Mouse (Mus musculus): ENCODE results near the gene Vwa5b1. TPM values are rescaled to one million over a fixed set of nuclear protein-coding genes. Genes with fewer than 3 reads are reported as not detected.

The Vwa5b1 gene
- polyA plus RNA-seq, 1 experiment from 2014 or later = 0.08 TPM

DNA sequence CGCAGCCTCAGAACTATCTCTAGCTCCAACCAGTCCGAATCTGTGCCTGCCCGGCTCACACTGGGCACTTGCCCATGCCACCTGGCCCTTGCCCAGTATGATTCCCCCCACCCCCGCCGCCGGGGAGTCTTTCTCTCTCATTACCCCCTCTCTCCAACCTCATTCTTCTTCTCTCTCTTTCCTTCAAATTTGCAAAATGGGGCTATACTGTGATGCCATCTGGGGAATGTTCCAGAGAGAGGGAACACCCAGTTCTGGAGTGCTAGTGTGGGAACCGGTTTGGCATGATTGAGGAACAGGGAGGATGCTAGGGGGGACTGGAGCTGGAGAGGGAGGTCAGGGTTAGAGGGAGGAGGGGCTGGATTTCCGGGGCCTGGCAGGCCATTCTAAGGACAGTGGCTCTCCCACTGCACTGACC, 82.2 kb downstream of the Vwa5b1 start:
- 0 out of 2 replicates have a peak, but pooled peaks cover 5% of the 10 kb centered on the region for H3K27me3 ChIP-seq (replicated peaks; ENCODE audit: insufficient read depth, low read length)
- TF ChIP-seq CTCF (IDR thresholded peaks at IDR 0.05) (no peak), EP300 (IDR thresholded peaks at IDR 0.05) (peak; percentile 35; the same call in 1 of the 2 replicates)

DNA sequence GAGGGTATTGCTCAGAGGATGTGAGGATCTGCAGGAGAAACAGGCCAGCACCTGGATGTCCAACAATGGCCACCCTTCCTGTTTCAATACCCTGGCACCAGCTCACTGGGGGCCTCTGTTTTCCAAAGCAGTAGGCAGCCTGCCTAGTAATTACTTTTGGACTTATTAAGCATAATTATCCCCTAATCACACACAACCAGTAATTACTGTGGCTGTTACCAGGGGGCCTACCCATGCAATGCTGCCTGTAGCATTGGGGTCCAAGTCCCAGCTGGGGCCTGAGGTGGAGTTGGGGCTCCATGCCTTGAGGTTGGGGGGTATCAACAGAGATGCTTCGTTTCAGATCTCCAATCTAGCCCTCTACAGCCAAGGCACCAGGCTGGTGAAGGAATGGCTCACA, 82.6 kb downstream of the Vwa5b1 start:
- 32% methylated on average over 1 of the region's 1 CpGs for WGBS
- H3K9ac ChIP-seq (replicated peaks; ENCODE audit: low read depth) = no peak overlapping the region
- H3K27ac ChIP-seq (ENCODE audit: low read length) = no peak overlapping the region
- no peak for TF ChIP-seq CTCF (IDR thresholded peaks at IDR 0.05)
- TF ChIP-seq EP300 (IDR thresholded peaks at IDR 0.05) = no peak
- H3K27me3 ChIP-seq (replicated peaks; ENCODE audit: insufficient read depth, low read length) = 0 out of 2 replicates have a peak, but pooled peaks cover 5% of the 10 kb centered on the region
- no peaks in the 10 kb centered on the region for H3K4me1 ChIP-seq (ENCODE audit: insufficient read depth, low read depth, low read length)
- no peaks in the 10 kb centered on the region for H3K9me3 ChIP-seq (ENCODE audit: low read length)
- DNase-seq (ENCODE audit: low spot score) (no peak), ATAC-seq (no peak)
- no peak overlapping the region for H3K4me3 ChIP-seq (ENCODE audit: low read depth, low read length)
- H3K4me2 ChIP-seq (replicated peaks; ENCODE audit: low read depth, low read length) = no peak overlapping the region
- H3K36me3 ChIP-seq (ENCODE audit: insufficient read depth, low read length) = no peaks in the 10 kb centered on the region

More for the DNA sequence above, 82.2 kb downstream of the Vwa5b1 start:
- whole genome bisulfite sequencing = 51% methylated on average over 8 of the region's 8 CpGs
- H3K36me3 ChIP-seq (ENCODE audit: insufficient read depth, low read length) = no peaks in the 10 kb centered on the region
- H3K4me3 ChIP-seq (ENCODE audit: low read depth, low read length) = no peak overlapping the region
- no peak overlapping the region for H3K4me2 ChIP-seq (replicated peaks; ENCODE audit: low read depth, low read length)
- no peak overlapping the region for H3K27ac ChIP-seq (ENCODE audit: low read length)
- peak; percentile 69 for DNase-seq (ENCODE audit: low spot score)
- peak; percentile 70 for ATAC-seq
- H3K9ac ChIP-seq (replicated peaks; ENCODE audit: low read depth) = no peak overlapping the region
- no peaks in the 10 kb centered on the region for H3K4me1 ChIP-seq (ENCODE audit: insufficient read depth, low read depth, low read length)
- no peaks in the 10 kb centered on the region for H3K9me3 ChIP-seq (ENCODE audit: low read length)

DNA sequence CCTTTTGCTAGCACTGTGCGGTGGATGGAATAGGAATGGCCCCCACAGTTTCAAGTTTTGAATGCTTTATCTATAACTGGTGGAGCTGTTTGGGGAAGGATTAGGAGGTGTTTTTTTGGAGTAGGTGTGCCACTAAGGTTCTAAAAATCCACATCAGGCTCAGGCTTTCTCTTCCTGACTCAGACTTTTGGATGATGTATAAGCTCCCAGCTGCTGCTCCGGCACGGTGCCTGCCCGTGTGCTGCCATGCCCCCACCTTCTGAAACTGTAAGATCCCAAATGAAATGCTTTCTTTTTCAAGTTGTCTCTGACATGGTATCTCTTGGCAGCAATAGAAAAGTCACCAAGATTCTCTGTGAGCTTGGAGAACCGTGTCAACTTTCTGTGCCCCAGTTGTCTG, 84.1 kb downstream of the Vwa5b1 start:
- WGBS = 89% methylated on average over 5 of the region's 5 CpGs
- H3K4me3 ChIP-seq (ENCODE audit: low read depth, low read length) = no peak overlapping the region
- no peak overlapping the region for H3K27ac ChIP-seq (ENCODE audit: low read length)
- H3K9ac ChIP-seq (replicated peaks; ENCODE audit: low read depth) = no peak overlapping the region
- no peak overlapping the region for H3K4me2 ChIP-seq (replicated peaks; ENCODE audit: low read depth, low read length)
- H3K9me3 ChIP-seq (ENCODE audit: low read length) = no peaks in the 10 kb centered on the region
- ATAC-seq (no peak), DNase-seq (ENCODE audit: low spot score) (no peak)
- 0 out of 2 replicates have a peak, but pooled peaks cover 5% of the 10 kb centered on the region for H3K27me3 ChIP-seq (replicated peaks; ENCODE audit: insufficient read depth, low read length)
- TF ChIP-seq CTCF (IDR thresholded peaks at IDR 0.05) = no peak
- no peak for TF ChIP-seq EP300 (IDR thresholded peaks at IDR 0.05)
- H3K36me3 ChIP-seq (ENCODE audit: insufficient read depth, low read length) = no peaks in the 10 kb centered on the region
- no peaks in the 10 kb centered on the region for H3K4me1 ChIP-seq (ENCODE audit: insufficient read depth, low read depth, low read length)

DNA sequence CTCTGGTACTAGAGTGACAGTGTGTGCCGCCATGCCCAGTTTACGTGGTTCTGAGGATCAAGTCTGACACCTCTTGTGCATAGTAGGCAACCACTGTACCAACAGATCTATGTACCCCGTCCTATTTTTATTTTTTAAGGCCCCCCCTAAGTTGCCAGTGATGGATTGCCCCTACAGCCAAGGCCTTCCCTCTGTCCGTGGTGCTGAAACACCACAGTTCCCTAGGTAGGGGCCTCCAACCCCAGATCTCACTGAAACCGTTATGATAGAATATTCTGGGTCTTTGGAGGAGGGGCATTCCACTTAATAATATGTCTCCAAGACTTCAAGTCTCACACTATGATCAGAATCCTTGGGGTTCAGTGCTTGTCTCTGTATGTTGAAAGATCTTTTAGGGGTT, 85.1 kb downstream of the Vwa5b1 start:
- H3K4me1 ChIP-seq (ENCODE audit: insufficient read depth, low read depth, low read length) = no peaks in the 10 kb centered on the region
- no peak overlapping the region for H3K27ac ChIP-seq (ENCODE audit: low read length)
- no peaks in the 10 kb centered on the region for H3K9me3 ChIP-seq (ENCODE audit: low read length)
- WGBS = 49% methylated on average over 5 of the region's 5 CpGs
- TF ChIP-seq CTCF (IDR thresholded peaks at IDR 0.05) (no peak), EP300 (IDR thresholded peaks at IDR 0.05) (no peak)
- H3K4me3 ChIP-seq (ENCODE audit: low read depth, low read length) = no peak overlapping the region
- H3K27me3 ChIP-seq (replicated peaks; ENCODE audit: insufficient read depth, low read length) = 0 out of 2 replicates have a peak, but pooled peaks cover 5% of the 10 kb centered on the region
- H3K9ac ChIP-seq (replicated peaks; ENCODE audit: low read depth) = no peak overlapping the region
- H3K36me3 ChIP-seq (ENCODE audit: insufficient read depth, low read length) = no peaks in the 10 kb centered on the region
- DNase-seq (ENCODE audit: low spot score) (no peak), ATAC-seq (no peak)
- no peak overlapping the region for H3K4me2 ChIP-seq (replicated peaks; ENCODE audit: low read depth, low read length)

DNA sequence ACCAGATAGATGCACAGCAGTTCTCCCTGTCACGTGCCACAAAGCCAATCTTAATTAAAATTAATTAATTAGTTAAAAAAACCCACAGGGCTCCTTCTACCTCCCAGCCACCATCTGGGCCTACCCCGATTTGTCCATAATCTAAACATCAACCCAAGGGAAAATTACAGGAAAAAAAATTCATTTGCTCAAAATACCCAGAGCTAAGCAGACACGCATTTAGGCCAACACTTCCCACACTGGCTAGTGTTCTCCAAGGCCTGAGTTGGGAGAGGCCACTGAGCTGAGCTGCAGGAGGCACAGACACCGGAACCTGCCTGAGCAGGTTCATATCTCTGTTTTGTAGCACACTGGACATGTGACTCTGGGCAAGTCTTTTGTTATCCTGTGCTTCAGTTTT, 86.7 kb downstream of the Vwa5b1 start:
- H3K4me3 ChIP-seq (ENCODE audit: low read depth, low read length) = no peak overlapping the region
- no peak overlapping the region for H3K9ac ChIP-seq (replicated peaks; ENCODE audit: low read depth)
- WGBS = 81% methylated on average over 4 of the region's 4 CpGs
- H3K27me3 ChIP-seq (replicated peaks; ENCODE audit: insufficient read depth, low read length) = 0 out of 2 replicates have a peak, but pooled peaks cover 3% of the 10 kb centered on the region
- H3K36me3 ChIP-seq (ENCODE audit: insufficient read depth, low read length) = no peaks in the 10 kb centered on the region
- H3K9me3 ChIP-seq (ENCODE audit: low read length) = no peaks in the 10 kb centered on the region
- no peak overlapping the region for H3K27ac ChIP-seq (ENCODE audit: low read length)
- TF ChIP-seq CTCF (IDR thresholded peaks at IDR 0.05) (no peak), EP300 (IDR thresholded peaks at IDR 0.05) (no peak)
- DNase-seq (ENCODE audit: low spot score) (no peak), ATAC-seq (no peak)
- H3K4me2 ChIP-seq (replicated peaks; ENCODE audit: low read depth, low read length) = no peak overlapping the region
- H3K4me1 ChIP-seq (ENCODE audit: insufficient read depth, low read depth, low read length) = no peaks in the 10 kb centered on the region

DNA sequence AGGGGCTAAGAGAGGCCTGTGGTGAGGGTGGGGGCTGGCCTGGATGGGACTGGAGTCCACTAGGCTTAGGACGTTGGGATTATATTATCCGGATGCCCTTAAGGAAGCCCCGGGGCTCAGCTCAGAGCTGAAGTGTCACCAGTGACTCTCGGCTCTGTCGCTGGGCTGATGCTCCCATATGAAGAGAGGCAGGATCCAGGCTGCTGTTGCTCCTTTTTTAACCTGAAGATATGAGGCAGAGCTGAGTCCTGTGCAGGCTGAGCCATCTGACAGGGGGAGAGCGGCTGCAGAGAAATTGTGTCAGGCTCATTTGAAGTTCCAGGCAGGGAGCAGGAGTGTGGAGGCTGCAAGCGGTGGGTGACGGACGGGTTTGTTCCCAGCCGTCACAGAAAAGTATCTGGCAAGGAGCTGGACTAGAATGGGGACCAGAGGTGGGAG, 87.5 kb downstream of the Vwa5b1 start:
- no peak overlapping the region for H3K4me2 ChIP-seq (replicated peaks; ENCODE audit: low read depth, low read length)
- no peak overlapping the region for H3K9ac ChIP-seq (replicated peaks; ENCODE audit: low read depth)
- no peaks in the 10 kb centered on the region for H3K36me3 ChIP-seq (ENCODE audit: insufficient read depth, low read length)
- no peaks in the 10 kb centered on the region for H3K4me1 ChIP-seq (ENCODE audit: insufficient read depth, low read depth, low read length)
- ATAC-seq = no peak
- H3K9me3 ChIP-seq (ENCODE audit: low read length) = no peaks in the 10 kb centered on the region
- no peak overlapping the region for H3K27ac ChIP-seq (ENCODE audit: low read length)
- WGBS = 10% methylated on average over 10 of the region's 10 CpGs
- 0 out of 2 replicates have a peak, but pooled peaks cover 3% of the 10 kb centered on the region for H3K27me3 ChIP-seq (replicated peaks; ENCODE audit: insufficient read depth, low read length)
- no peak for TF ChIP-seq CTCF (IDR thresholded peaks at IDR 0.05)
- TF ChIP-seq EP300 (IDR thresholded peaks at IDR 0.05) = no peak
- no peak for DNase-seq (ENCODE audit: low spot score)
- H3K4me3 ChIP-seq (ENCODE audit: low read depth, low read length) = no peak overlapping the region

DNA sequence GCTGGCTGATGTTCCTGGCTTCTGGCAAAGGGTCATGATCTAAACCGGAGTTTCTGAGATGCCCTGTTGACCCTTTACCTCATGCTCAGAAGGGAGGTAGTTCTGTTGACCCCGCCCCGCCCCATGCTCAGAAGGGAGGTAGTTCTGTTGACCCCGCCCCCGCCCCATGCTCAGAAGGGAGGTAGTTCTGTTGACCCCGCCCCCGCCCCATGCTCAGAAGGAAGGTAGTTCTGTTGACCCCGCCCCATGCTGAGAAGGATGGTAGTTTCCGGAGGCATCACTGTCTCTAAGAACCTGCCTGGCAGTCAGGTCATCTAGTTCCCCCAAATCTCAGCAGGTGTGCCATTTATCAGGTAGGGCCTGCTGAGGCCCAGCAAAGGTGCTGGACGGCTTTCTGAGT, 88.1 kb downstream of the Vwa5b1 start:
- no peak overlapping the region for H3K4me2 ChIP-seq (replicated peaks; ENCODE audit: low read depth, low read length)
- TF ChIP-seq CTCF (IDR thresholded peaks at IDR 0.05) = no peak
- TF ChIP-seq EP300 (IDR thresholded peaks at IDR 0.05) = no peak
- no peaks in the 10 kb centered on the region for H3K36me3 ChIP-seq (ENCODE audit: insufficient read depth, low read length)
- H3K27ac ChIP-seq (ENCODE audit: low read length) = no peak overlapping the region
- no peaks in the 10 kb centered on the region for H3K9me3 ChIP-seq (ENCODE audit: low read length)
- 0 out of 2 replicates have a peak, but pooled peaks cover 3% of the 10 kb centered on the region for H3K27me3 ChIP-seq (replicated peaks; ENCODE audit: insufficient read depth, low read length)
- no peak overlapping the region for H3K9ac ChIP-seq (replicated peaks; ENCODE audit: low read depth)
- no peak for ATAC-seq
- 27% methylated on average over 10 of the region's 10 CpGs for WGBS
- DNase-seq (ENCODE audit: low spot score) = no peak
- H3K4me3 ChIP-seq (ENCODE audit: low read depth, low read length) = no peak overlapping the region
- no peaks in the 10 kb centered on the region for H3K4me1 ChIP-seq (ENCODE audit: insufficient read depth, low read depth, low read length)
